Mouse (Mus musculus) CH12.LX (cell line): ENCODE data around the gene Wt1. TPM values are rescaled to one million over a fixed set of nuclear protein-coding genes. Genes with fewer than 3 reads are reported as not detected.

Source experiments
- DNase-seq: peaks from one replicate; pipeline ENCODE4 v3.0.0-alpha.2; 2013; ENCODE audit errors: extremely low read depth
- H3K27ac ChIP-seq: 2 replicates; pipeline ENCODE4 v1.5.1; 2012; ENCODE audit warnings: low read depth, mild to moderate bottlenecking, control low read depth, moderate library complexity; ENCODE audit not compliant: insufficient read depth
- H3K27me3 ChIP-seq: replicated peaks from 2 replicates; pipeline ENCODE3; 2012; ENCODE audit warnings: inconsistent platforms
- H3K36me3 ChIP-seq, 2 experiments: replicated peaks in 1 of 2; 2 replicates each; pipeline versions ENCODE3 to v1.6.1; 2012; ENCODE audit warnings: inconsistent platforms in 1 of 2, low read length in 1 of 2, mild to moderate bottlenecking in 1 of 2, mixed read lengths in 1 of 2, moderate library complexity in 1 of 2; ENCODE audit not compliant: control insufficient read depth in 1 of 2, insufficient read depth in 1 of 2
- H3K4me1 ChIP-seq, 2 experiments: 2 replicates each; pipeline ENCODE4 v1.6.1; 2012; ENCODE audit warnings: inconsistent platforms in 1 of 2, moderate library complexity in 1 of 2; ENCODE audit not compliant: insufficient read depth in 2 of 2, control insufficient read depth in 1 of 2
- H3K4me2 ChIP-seq: 2 replicates; pipeline ENCODE4 v1.6.1; 2012; ENCODE audit warnings: low read depth, mild to moderate bottlenecking, control low read depth; ENCODE audit not compliant: poor library complexity, insufficient read depth, severe bottlenecking
- H3K4me3 ChIP-seq, 3 experiments: fragments of 150-350 bp in 1 of 3; sonication (generic) in 1 of 3; replicated peaks in 1 of 3; 2 replicates each; pipeline versions ENCODE3 to v1.5.1; 2011 to 2012; ENCODE audit warnings: low read depth in 2 of 3, low read length in 2 of 3, mild to moderate bottlenecking in 2 of 3, moderate library complexity in 2 of 3, control low read depth in 1 of 3, improper control_type of control experiment in 1 of 3, inconsistent platforms in 1 of 3, mixed read lengths in 1 of 3; ENCODE audit not compliant: poor library complexity in 1 of 3
- H3K79me2 ChIP-seq: replicated peaks from 2 replicates; pipeline ENCODE4 v1.6.1; 2012; ENCODE audit warnings: mild to moderate bottlenecking, moderate library complexity; ENCODE audit not compliant: control insufficient read depth, poor library complexity, insufficient read depth, severe bottlenecking; ENCODE audit errors: extremely low read depth
- H3K9ac ChIP-seq: 2 replicates; pipeline ENCODE4 v1.6.1; 2012; ENCODE audit warnings: low read depth, mild to moderate bottlenecking, control low read depth, moderate library complexity; ENCODE audit not compliant: insufficient read depth
- H3K9me3 ChIP-seq: replicated peaks from 2 replicates; pipeline ENCODE3; 2012; ENCODE audit warnings: low read length, inconsistent platforms, mixed read lengths
- BHLHE40 ChIP-seq: IDR thresholded peaks from 2 replicates; pipeline ENCODE4 v1.6.1; 2011; ENCODE audit warnings: mild to moderate bottlenecking, low read depth, low read length, improper control_type of control experiment
- CHD1 ChIP-seq: IDR thresholded peaks from 2 replicates; pipeline ENCODE4 v1.6.1; 2012; ENCODE audit warnings: low read depth, low read length, improper control_type of control experiment, inconsistent platforms
- CHD2 ChIP-seq: IDR thresholded peaks from 2 replicates; pipeline ENCODE4 v1.6.1; 2011; ENCODE audit warnings: low read length, improper control_type of control experiment
- E2F4 ChIP-seq: IDR thresholded peaks from 2 replicates; pipeline ENCODE4 v1.6.1; 2011; ENCODE audit warnings: low read depth, low read length, improper control_type of control experiment; ENCODE audit not compliant: insufficient replicate concordance
- ETS1 ChIP-seq: conservative IDR thresholded peaks from 2 replicates; pipeline ENCODE4 v1.6.1; 2012; ENCODE audit warnings: low read depth, mild to moderate bottlenecking, inconsistent platforms, low read length, improper control_type of control experiment, moderate library complexity
- HCFC1 ChIP-seq: IDR thresholded peaks from 2 replicates; pipeline ENCODE4 v1.6.1; 2012; ENCODE audit warnings: low read depth, mild to moderate bottlenecking, inconsistent platforms, low read length, improper control_type of control experiment
- IRF4 ChIP-seq: IDR thresholded peaks from 2 replicates; pipeline ENCODE4 v1.6.1; 2014; ENCODE audit warnings: low read depth, mild to moderate bottlenecking, inconsistent platforms, low read length, improper control_type of control experiment
- JUN ChIP-seq: IDR thresholded peaks from 2 replicates; pipeline ENCODE4 v1.6.1; 2011; ENCODE audit warnings: low read depth, mild to moderate bottlenecking, low read length, improper control_type of control experiment, moderate library complexity; ENCODE audit not compliant: insufficient read depth
- JUND ChIP-seq: conservative IDR thresholded peaks from 2 replicates; pipeline ENCODE4 v1.6.1; 2011; ENCODE audit warnings: low read depth, low read length, improper control_type of control experiment
- MAX ChIP-seq: IDR thresholded peaks from 2 replicates; pipeline ENCODE4 v1.6.1; 2011; ENCODE audit warnings: low read length, improper control_type of control experiment
- MAZ ChIP-seq: IDR thresholded peaks from 2 replicates; pipeline ENCODE4 v1.6.1; 2012; ENCODE audit warnings: low read depth, mild to moderate bottlenecking, inconsistent platforms, low read length, improper control_type of control experiment, moderate library complexity
- MYC ChIP-seq: IDR thresholded peaks from 2 replicates; pipeline ENCODE4 v1.6.1; 2011; ENCODE audit warnings: low read depth, mild to moderate bottlenecking, improper control_type of control experiment, low read length
- NELFE ChIP-seq: IDR thresholded peaks from 2 replicates; pipeline ENCODE4 v1.6.1; 2011; ENCODE audit warnings: low read depth, low read length, improper control_type of control experiment
- NRF1 ChIP-seq: IDR thresholded peaks from 2 replicates; pipeline ENCODE4 v1.6.1; 2014; ENCODE audit warnings: low read depth, mild to moderate bottlenecking, inconsistent platforms, low read length, improper control_type of control experiment, moderate library complexity
- PAX5 ChIP-seq: IDR thresholded peaks from 2 replicates; pipeline ENCODE4 v1.6.1; 2012; ENCODE audit warnings: low read length, inconsistent platforms, mixed read lengths
- POLR2A ChIP-seq: IDR thresholded peaks from 2 replicates; pipeline ENCODE4 v1.6.1; 2011; ENCODE audit warnings: low read depth, mild to moderate bottlenecking, improper control_type of control experiment, low read length
- POLR2AphosphoS2 ChIP-seq: IDR thresholded peaks from 2 replicates; pipeline ENCODE4 v1.6.1; 2011; ENCODE audit warnings: low read depth, low read length, improper control_type of control experiment
- RAD21 ChIP-seq: IDR thresholded peaks from 2 replicates; pipeline ENCODE4 v1.6.1; 2011; ENCODE audit warnings: low read depth, mild to moderate bottlenecking, low read length, improper control_type of control experiment, moderate library complexity
- RCOR1 ChIP-seq: conservative IDR thresholded peaks from 2 replicates; pipeline ENCODE4 v1.6.1; 2012; ENCODE audit warnings: low read depth, mild to moderate bottlenecking, inconsistent platforms, low read length, improper control_type of control experiment
- TBP ChIP-seq: conservative IDR thresholded peaks from 2 replicates; pipeline ENCODE4 v1.6.1; 2011; ENCODE audit warnings: low read depth, low read length, improper control_type of control experiment
- UBTF ChIP-seq: IDR thresholded peaks from 2 replicates; pipeline ENCODE4 v1.6.1; 2012; ENCODE audit warnings: low read depth, mild to moderate bottlenecking, inconsistent platforms, low read length, improper control_type of control experiment, moderate library complexity
- USF1 ChIP-seq: IDR thresholded peaks from 2 replicates; pipeline ENCODE4 v1.6.1; 2014; ENCODE audit warnings: low read depth, mild to moderate bottlenecking, inconsistent platforms, low read length, improper control_type of control experiment
- ZC3H11A ChIP-seq: IDR thresholded peaks from 2 replicates; pipeline ENCODE4 v1.6.1; 2012; ENCODE audit warnings: low read depth, mild to moderate bottlenecking, inconsistent platforms, low read length, improper control_type of control experiment
- ZKSCAN1 ChIP-seq: IDR thresholded peaks from 2 replicates; pipeline ENCODE4 v1.6.1; 2012; ENCODE audit warnings: low read depth, inconsistent platforms, low read length, improper control_type of control experiment, borderline replicate concordance
- ZMIZ1 ChIP-seq: IDR thresholded peaks from 2 replicates; pipeline ENCODE4 v1.6.1; 2012; ENCODE audit warnings: low read depth, mild to moderate bottlenecking, inconsistent platforms, low read length, improper control_type of control experiment
- dilution Hi-C: fragments of 300-500 bp; cut with MboI; formaldehyde crosslinking; loops from 2 replicates; pipeline ENCODE4 v1.14.3; 2020; ENCODE audit warnings: low sequenced_read_pairs; ENCODE audit not compliant: extremely low pct_unique_long_range_greater_than_20kb, extremely low pct_ligation_motif_present
- in situ Hi-C: fragments of 300-500 bp; cut with MboI; formaldehyde crosslinking; loops from 3 replicates; pipeline ENCODE4 v1.14.3; 2019; ENCODE audit warnings: low sequenced_read_pairs, low pct_ligation_motif_present, low pct_unique_long_range_greater_than_20kb, mixed read lengths
- polyA plus RNA-seq: library from polyadenylated mRNA; unstranded; fragments of >175 nt; gene quantifications from 2 replicates; pipeline ENCODE4 v1.2.1, GENCODE M21; 2012; ENCODE audit warnings: low read depth; ENCODE audit not compliant: insufficient read length
- total RNA-seq, 2 experiments: library from RNA; depleted of rRNA; stranded (reverse); fragments of 300-350 nt in 1 of 2; fragments of >200 nt in 1 of 2; gene quantifications; 2 replicates each; pipeline ENCODE4 v1.2.3; 2012 to 2014

The Wt1 gene
- total and polyA plus RNA-seq, 3 experiments = not detected

DNA sequence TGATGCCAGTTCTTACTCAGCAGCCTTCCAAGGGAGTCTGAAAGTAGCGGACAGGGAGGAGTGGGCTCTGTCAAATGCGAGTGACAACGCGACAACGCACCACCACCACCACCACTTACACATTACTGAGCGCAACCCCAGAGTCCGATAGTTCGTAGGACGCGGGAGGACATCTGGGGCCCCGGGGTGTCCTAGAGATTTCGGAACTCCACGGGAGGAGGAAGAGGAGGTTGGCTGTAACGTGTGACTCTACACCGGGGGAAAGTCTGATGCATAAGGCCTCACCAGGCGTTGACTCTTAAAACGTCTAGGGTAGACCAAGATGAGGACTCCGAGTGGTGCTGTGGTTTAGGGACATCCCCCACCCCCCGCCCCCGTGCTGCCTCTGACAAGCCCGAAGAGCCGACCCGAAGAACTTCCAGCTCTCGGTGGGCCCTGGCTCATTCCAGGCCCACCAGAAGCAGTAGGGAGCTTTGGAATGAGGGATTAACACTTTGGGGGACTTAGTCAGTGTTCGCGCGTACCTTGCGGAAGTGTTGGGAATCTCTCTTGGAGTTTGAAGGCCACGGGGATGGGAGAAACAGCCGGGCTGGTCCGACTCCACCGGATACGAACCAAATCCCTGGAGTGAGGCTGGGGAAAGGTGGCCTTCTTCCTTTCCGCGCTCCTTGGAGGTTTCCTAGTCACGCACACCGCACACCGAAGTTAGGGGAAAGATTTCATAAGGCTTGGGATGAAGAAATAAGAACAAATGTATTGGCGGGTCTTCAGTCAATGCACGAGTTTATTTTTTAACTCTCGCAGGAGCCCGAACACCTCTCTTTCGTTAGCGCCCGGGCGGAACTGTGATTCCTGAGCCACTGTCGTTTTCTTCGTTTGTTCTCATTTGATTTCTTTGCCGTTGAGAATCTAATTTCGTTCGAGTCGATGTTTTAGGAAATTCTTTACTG, 1.5 kb downstream of the Wt1 start:
- Histone ChIP-seq H3K4me2 (no peak overlapping the region), H3K4me1 (no peaks in the 10 kb centered on the region), H3K27ac (no peak overlapping the region), H3K9me3 (peaks cover 18% of the 10 kb centered on the region), H3K79me2 (no peaks in the 10 kb centered on the region), H3K36me3 (no peaks in the 10 kb centered on the region), H3K4me3 (no peak overlapping the region), H3K9ac (no peak overlapping the region), H3K27me3 (no peaks in the 10 kb centered on the region)
- in situ Hi-C loops = no loop called here
- TF ChIP-seq MAZ = no peak
- no peak for TF ChIP-seq RCOR1
- TF ChIP-seq ZKSCAN1 = no peak
- TF ChIP-seq NRF1 = no peak
- TF ChIP-seq CHD1 = no peak
- TF ChIP-seq POLR2A = no peak
- TF ChIP-seq E2F4 = no peak
- TF ChIP-seq MYC = no peak
- TF ChIP-seq MAX = no peak
- no peak for TF ChIP-seq IRF4
- TF ChIP-seq USF1 = no peak
- no peak for TF ChIP-seq CHD2
- no peak for TF ChIP-seq ZMIZ1
- dilution Hi-C loops = no loop called here
- no peak for DNase-seq

DNA sequence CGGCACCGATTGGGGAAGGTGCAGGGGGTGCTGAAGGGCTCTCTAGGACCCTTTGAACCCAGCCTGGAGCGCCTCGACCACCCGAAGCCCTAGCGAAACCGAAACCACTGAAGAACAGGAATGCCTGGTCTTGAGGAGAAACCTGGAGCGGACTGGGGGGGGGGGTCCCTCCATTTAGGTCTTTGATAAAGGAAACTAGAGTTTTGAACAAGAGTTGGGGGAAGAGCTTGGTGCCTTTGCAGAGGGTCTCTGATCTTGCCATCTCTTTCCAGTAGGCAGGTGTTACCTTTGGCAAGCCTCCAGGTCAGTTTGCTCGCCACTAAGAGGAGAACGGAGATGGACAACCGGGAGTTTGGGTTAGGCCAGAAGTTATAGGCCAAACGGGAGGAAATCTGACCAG, 2.2 kb downstream of the Wt1 start:
- in situ Hi-C loops = no loop called here
- H3K9ac ChIP-seq = no peak overlapping the region
- TF ChIP-seq ETS1 (no peak), JUND (no peak), ZC3H11A (no peak), RAD21 (no peak), ZKSCAN1 (no peak), MAX (no peak), JUN (no peak), TBP (no peak), NELFE (no peak), BHLHE40 (no peak), POLR2AphosphoS2 (no peak), UBTF (no peak), MYC (no peak), HCFC1 (no peak), CHD1 (no peak), MAZ (no peak), USF1 (no peak), PAX5 (no peak)
- no peak overlapping the region for H3K4me3 ChIP-seq
- dilution Hi-C loops = no loop called here
- DNase-seq = no peak
- no peaks in the 10 kb centered on the region for H3K4me1 ChIP-seq
- no peaks in the 10 kb centered on the region for H3K36me3 ChIP-seq
- H3K27ac ChIP-seq = no peak overlapping the region
- peaks cover 18% of the 10 kb centered on the region for H3K9me3 ChIP-seq
- no peaks in the 10 kb centered on the region for H3K27me3 ChIP-seq
- no peak overlapping the region for H3K4me2 ChIP-seq
- no peaks in the 10 kb centered on the region for H3K79me2 ChIP-seq
